Mouse (Mus musculus): ENCODE results near the gene Dus4l.

DNA sequence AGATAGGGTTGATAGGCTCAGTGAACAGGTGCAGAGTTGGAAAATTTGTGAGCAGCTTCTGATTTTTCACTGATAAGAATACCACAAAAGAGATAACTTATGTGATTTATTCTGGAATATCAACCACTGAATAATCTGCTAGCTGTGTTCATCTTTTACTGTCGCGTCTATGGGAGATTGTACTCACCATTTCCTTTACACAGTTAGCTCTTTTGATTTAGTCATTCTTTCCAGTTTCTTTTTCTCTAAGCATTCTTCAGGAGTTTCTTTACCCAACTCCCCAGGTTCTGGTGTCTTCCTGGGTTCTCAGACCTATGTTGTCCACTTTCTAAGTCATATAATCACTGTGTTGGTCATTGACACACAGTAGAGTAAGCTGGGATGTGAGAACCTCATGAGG lies 2.2 kb upstream of the Dus4l start:
- TF ChIP-seq CTCF (IDR thresholded peaks at IDR 0.05; ENCODE audit: control insufficient read depth, insufficient read depth, low read length) = no peak
- no peak for TF ChIP-seq POLR2A (IDR thresholded peaks at IDR 0.05; ENCODE audit: borderline replicate concordance, control insufficient read depth, low read depth, low read length)

Data from bone marrow, adult 2 months (tissue).